Mouse (Mus musculus): Measurements from ENCODE around the gene Txndc11. TPM values are rescaled to one million over a fixed set of nuclear protein-coding genes. Genes with fewer than 3 reads are reported as not detected.
A peak's percentile ranks its signal among the peaks of the same experiment; 100 is the strongest.

Txndc11 gene
- polyA plus RNA-seq, 1 experiment from 2014 or later: 35.1 TPM

GRCm38 (mm10) chr16:11031320-11031719 lies 103.1 kb downstream of the Txndc11 start:
- Histone ChIP-seq H3K4me2 (replicated peaks; ENCODE audit: low read depth, low read length) (no peak overlapping the region), H3K9me3 (ENCODE audit: control insufficient read depth, low read depth, low read length) (no peaks in the 10 kb centered on the region), H3K27ac (ENCODE audit: low read length) (no peak overlapping the region), H3K27me3 (ENCODE audit: control insufficient read depth, insufficient read depth, low read length) (no peaks in the 10 kb centered on the region), H3K9ac (replicated peaks; ENCODE audit: low read depth, low read length) (no peak overlapping the region), H3K36me3 (ENCODE audit: control insufficient read depth, insufficient read depth, low read length) (no peaks in the 10 kb centered on the region), H3K4me1 (ENCODE audit: control insufficient read depth, insufficient read depth, low read length) (0 out of 2 replicates have a peak, but pooled peaks cover 2% of the 10 kb centered on the region), H3K4me3 (ENCODE audit: low read depth, low read length) (no peak overlapping the region)
- 53% methylated on average over 3 of the region's 3 CpGs for WGBS
- ATAC-seq (ENCODE audit: insufficient number of reproducible peaks, insufficient read depth, low FRiP score, low read depth): no peak

- H3K4me1 ChIP-seq (ENCODE audit: control insufficient read depth, insufficient read depth, low read length): 0 out of 2 replicates have a peak, but pooled peaks cover under 1% of the 10 kb centered on the region
- no peaks in the 10 kb centered on the region for H3K36me3 ChIP-seq (ENCODE audit: control insufficient read depth, insufficient read depth, low read length)
- no peak overlapping the region for H3K9ac ChIP-seq (replicated peaks; ENCODE audit: low read depth, low read length)
- H3K9me3 ChIP-seq (ENCODE audit: control insufficient read depth, low read depth, low read length): no peaks in the 10 kb centered on the region
- 71% methylated on average over 4 of the region's 4 CpGs for WGBS
- no peak overlapping the region for H3K4me3 ChIP-seq (ENCODE audit: low read depth, low read length)
- ATAC-seq (ENCODE audit: insufficient number of reproducible peaks, insufficient read depth, low FRiP score, low read depth): no peak
- H3K4me2 ChIP-seq (replicated peaks; ENCODE audit: low read depth, low read length): no peak overlapping the region
- no peaks in the 10 kb centered on the region for H3K27me3 ChIP-seq (ENCODE audit: control insufficient read depth, insufficient read depth, low read length)
- no peak overlapping the region for H3K27ac ChIP-seq (ENCODE audit: low read length)
Measured at GRCm38 (mm10) chr16:11030844-11031243, 103.6 kb downstream of the Txndc11 start.

- H3K4me1 ChIP-seq (ENCODE audit: control insufficient read depth, insufficient read depth, low read length): no peaks in the 10 kb centered on the region
- H3K27ac ChIP-seq (ENCODE audit: low read length): no peak overlapping the region
- no peaks in the 10 kb centered on the region for H3K9me3 ChIP-seq (ENCODE audit: control insufficient read depth, low read depth, low read length)
- no peak overlapping the region for H3K4me3 ChIP-seq (ENCODE audit: low read depth, low read length)
- ATAC-seq (ENCODE audit: insufficient number of reproducible peaks, insufficient read depth, low FRiP score, low read depth): no peak
- no peaks in the 10 kb centered on the region for H3K27me3 ChIP-seq (ENCODE audit: control insufficient read depth, insufficient read depth, low read length)
- H3K4me2 ChIP-seq (replicated peaks; ENCODE audit: low read depth, low read length): no peak overlapping the region
- no peaks in the 10 kb centered on the region for H3K36me3 ChIP-seq (ENCODE audit: control insufficient read depth, insufficient read depth, low read length)
- WGBS: 76% methylated on average over 7 of the region's 7 CpGs
- no peak overlapping the region for H3K9ac ChIP-seq (replicated peaks; ENCODE audit: low read depth, low read length)
Measured at GRCm38 (mm10) chr16:11028206-11028605, 106.2 kb downstream of the Txndc11 start.

Small RNA genes within 50 kb of the gene (microRNA-seq; reads per million reads assigned to microRNA genes)
- gene Gm23935: 41.4 reads per million, percentile 37 among the genes with 10 or more reads in this experiment

Other genes with a start within 250 kb of the Txndc11 start
- 45.7 and 49.9 TPM in 2 replicates for gene Snn, start 73.7 kb downstream of the Txndc11 start, polyA plus RNA-seq (2014; fragmentation: Nextera tagmentation; extraction: Ambion mirVana)
- 105 and 107 TPM in 2 replicates for gene Litaf, start 68.5 kb downstream of the Txndc11 start, polyA plus RNA-seq (2014; fragmentation: Nextera tagmentation; extraction: Ambion mirVana)
- gene Zc3h7a, start 41.7 kb upstream of the Txndc11 start, polyA plus RNA-seq (2014; fragmentation: Nextera tagmentation; extraction: Ambion mirVana): 113 and 116 TPM in 2 replicates
- gene Rsl1d1, start 68.7 kb upstream of the Txndc11 start, polyA plus RNA-seq (2014; fragmentation: Nextera tagmentation; extraction: Ambion mirVana): 181 and 183 TPM in 2 replicates
- 79.1 and 79.8 TPM in 2 replicates for gene Gspt1, start 119.7 kb upstream of the Txndc11 start, polyA plus RNA-seq (2014; fragmentation: Nextera tagmentation; extraction: Ambion mirVana)
- gene Tnfrsf17, start 179.2 kb upstream of the Txndc11 start, polyA plus RNA-seq (2014; fragmentation: Nextera tagmentation; extraction: Ambion mirVana): not detected in 2 replicates
- gene Snx29, start 188.3 kb upstream of the Txndc11 start, polyA plus RNA-seq (2014; fragmentation: Nextera tagmentation; extraction: Ambion mirVana): 13.6 TPM in 2 replicates